Mouse (Mus musculus): ENCODE results near the gene Sh3bp5.

GRCm38 (mm10) chr14:31462886-31463285, 27.0 kb upstream of the Sh3bp5 start:
- no peak for TF ChIP-seq MAFK (IDR thresholded peaks at IDR 0.05; ENCODE audit: insufficient read depth, low read depth, low read length)
- no peak for TF ChIP-seq CHD2 (IDR thresholded peaks at IDR 0.05; ENCODE audit: low read depth, low read length)
- TF ChIP-seq ZC3H11A (IDR thresholded peaks at IDR 0.05; ENCODE audit: borderline replicate concordance, low read depth, low read length): no peak
- no peak for TF ChIP-seq HCFC1 (IDR thresholded peaks at IDR 0.05; ENCODE audit: borderline replicate concordance, insufficient read depth, low read length)
- TF ChIP-seq ZNF384 (IDR thresholded peaks at IDR 0.05; ENCODE audit: low read depth, low read length): no peak

All from ES-E14 (cell line).